Mouse (Mus musculus): ENCODE measurements around the gene Cbwd1. TPM values are rescaled to one million over a fixed set of nuclear protein-coding genes. Genes with fewer than 3 reads are reported as not detected.

Cbwd1 gene
- 11.3 and 12.7 TPM in 2 replicates for polyA plus RNA-seq (2015; fragmentation: Nextera tagmentation; extraction: Ambion mirVana)

DNA sequence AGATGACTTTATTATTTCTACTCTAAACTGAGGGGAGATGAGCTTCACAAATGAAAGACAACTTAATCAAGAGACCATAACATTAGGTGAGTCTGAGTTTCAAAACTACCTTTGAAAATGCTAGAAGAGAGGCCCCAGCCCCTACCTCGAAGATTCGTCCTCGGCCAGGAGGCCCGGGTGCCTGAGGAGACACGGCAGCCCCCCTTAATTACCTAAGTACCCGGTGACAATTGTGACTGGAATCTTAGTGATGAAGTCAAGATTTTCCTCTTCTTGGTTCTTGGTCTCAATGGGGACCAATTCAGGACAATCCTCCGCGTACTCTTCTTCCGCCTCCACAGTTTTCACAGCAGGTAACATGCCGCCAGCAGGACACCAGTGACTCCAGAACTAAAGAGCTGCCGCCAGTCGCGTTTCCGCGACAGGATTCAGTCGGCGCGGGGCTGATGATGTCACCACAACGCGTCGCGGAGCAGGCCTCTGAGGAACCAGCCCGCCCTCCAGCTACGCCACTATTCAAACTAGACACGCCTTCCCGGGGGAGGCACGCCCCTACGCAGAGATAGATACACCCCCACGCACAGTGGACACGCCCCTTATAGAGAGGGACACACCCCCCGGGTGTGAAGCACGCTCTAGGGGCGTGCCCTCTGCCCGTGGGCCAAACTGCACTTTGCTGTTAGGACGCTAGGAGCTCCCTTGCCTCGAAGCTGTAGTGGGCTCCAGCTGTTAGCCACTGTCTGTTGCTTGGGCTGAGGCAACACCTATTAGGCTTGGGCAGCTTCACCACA is at the start of gene Cbwd1:
Gene Cbwd1 (minus strand): TSS at position 439 of the 791 bp plus-strand sequence.
- H3K36me3 ChIP-seq (ENCODE audit: control insufficient read depth, insufficient read depth, low read length), result no peaks in the 10 kb centered on the region
- H3K4me1 ChIP-seq (ENCODE audit: control insufficient read depth, insufficient read depth, low read depth, low read length), result peaks cover 5% of the 10 kb centered on the region
- H3K9me3 ChIP-seq (ENCODE audit: control insufficient read depth, low read length), result no peaks in the 10 kb centered on the region
- H3K27ac ChIP-seq (ENCODE audit: low read depth, low read length), result peak within 1 kb of the TSS; percentile 48; the same call in 1 of the 2 replicates
- peak within 1 kb of the TSS; percentile 72 for H3K4me2 ChIP-seq (ENCODE audit: low read length)
- peak within 1 kb of the TSS; percentile 77 for H3K9ac ChIP-seq (ENCODE audit: low read depth, low read length)
- under 1% methylated on average over 36 of the region's 36 CpGs for WGBS
- peak; percentile 100 for ATAC-seq
- H3K27me3 ChIP-seq (replicated peaks; ENCODE audit: control insufficient read depth, insufficient read depth, low read length), result no peaks in the 10 kb centered on the region
- peak within 1 kb of the TSS; percentile 76 for H3K4me3 ChIP-seq (ENCODE audit: low read length)

GRCm38 (mm10) chr19:25008509-25008908 is 47.1 kb upstream of the Cbwd1 start:
- no peak for ATAC-seq
- Histone ChIP-seq H3K36me3 (ENCODE audit: control insufficient read depth, insufficient read depth, low read length) (no peaks in the 10 kb centered on the region), H3K4me2 (ENCODE audit: low read length) (no peak overlapping the region), H3K27ac (ENCODE audit: low read depth, low read length) (no peak overlapping the region), H3K4me3 (ENCODE audit: low read length) (no peak overlapping the region), H3K4me1 (ENCODE audit: control insufficient read depth, insufficient read depth, low read depth, low read length) (no peaks in the 10 kb centered on the region), H3K27me3 (replicated peaks; ENCODE audit: control insufficient read depth, insufficient read depth, low read length) (no peaks in the 10 kb centered on the region), H3K9me3 (ENCODE audit: control insufficient read depth, low read length) (no peaks in the 10 kb centered on the region), H3K9ac (ENCODE audit: low read depth, low read length) (no peak overlapping the region)
- WGBS, result 93% methylated on average over 2 of the region's 2 CpGs

DNA sequence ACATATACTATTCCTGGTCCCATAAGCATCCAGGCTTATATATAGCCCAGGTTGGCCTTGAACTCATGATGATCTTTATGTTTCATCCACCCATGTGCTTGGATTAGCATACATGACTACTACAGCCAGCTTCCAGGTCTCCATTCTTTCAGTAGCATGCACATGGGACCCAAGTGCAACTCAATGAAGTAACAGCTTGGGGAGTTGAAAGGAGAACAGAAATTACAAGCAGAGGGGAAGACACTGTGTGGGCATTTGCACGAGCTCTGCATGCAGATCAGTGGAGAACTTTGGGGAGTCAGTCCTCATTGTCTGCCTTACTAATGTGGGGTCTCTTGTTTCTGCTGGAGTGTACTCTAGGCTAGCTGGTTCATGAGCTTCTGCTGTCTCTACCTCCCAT is 45.3 kb upstream of the Cbwd1 start:
- Histone ChIP-seq H3K27ac (ENCODE audit: low read depth, low read length) (no peak overlapping the region), H3K36me3 (ENCODE audit: control insufficient read depth, insufficient read depth, low read length) (no peaks in the 10 kb centered on the region), H3K4me3 (ENCODE audit: low read length) (no peak overlapping the region), H3K27me3 (replicated peaks; ENCODE audit: control insufficient read depth, insufficient read depth, low read length) (peaks cover 3% of the 10 kb centered on the region; the same call in 1 of the 2 replicates), H3K9ac (ENCODE audit: low read depth, low read length) (no peak overlapping the region), H3K4me1 (ENCODE audit: control insufficient read depth, insufficient read depth, low read depth, low read length) (no peaks in the 10 kb centered on the region), H3K4me2 (ENCODE audit: low read length) (no peak overlapping the region), H3K9me3 (ENCODE audit: control insufficient read depth, low read length) (no peaks in the 10 kb centered on the region)
- 76% methylated on average over 1 of the region's 1 CpGs for WGBS
- no peak for ATAC-seq

DNA sequence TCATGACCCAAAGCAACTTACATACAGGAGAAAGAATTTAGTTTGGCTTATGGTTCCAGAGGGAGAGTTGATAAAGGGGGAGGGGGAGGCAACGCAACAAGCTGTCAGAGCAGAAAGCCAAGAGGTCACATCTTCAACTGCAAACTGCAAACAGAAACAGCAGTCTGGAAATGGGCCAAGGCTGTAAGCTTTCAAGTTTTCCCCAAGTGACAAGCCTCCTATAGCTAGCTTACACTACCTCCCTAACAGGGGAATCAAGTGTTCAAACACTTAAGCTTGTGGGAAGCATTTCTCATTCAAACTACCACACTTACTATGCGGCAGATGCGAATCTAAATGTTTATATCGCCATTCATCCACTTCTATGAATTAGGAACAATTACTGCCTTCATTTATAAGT is 42.4 kb upstream of the Cbwd1 start:
- ATAC-seq, result no peak
- Histone ChIP-seq H3K36me3 (ENCODE audit: control insufficient read depth, insufficient read depth, low read length) (no peaks in the 10 kb centered on the region), H3K27me3 (replicated peaks; ENCODE audit: control insufficient read depth, insufficient read depth, low read length) (peaks cover 32% of the 10 kb centered on the region), H3K4me3 (ENCODE audit: low read length) (no peak overlapping the region), H3K9ac (ENCODE audit: low read depth, low read length) (no peak overlapping the region), H3K4me2 (ENCODE audit: low read length) (no peak overlapping the region), H3K27ac (ENCODE audit: low read depth, low read length) (no peak overlapping the region), H3K9me3 (ENCODE audit: control insufficient read depth, low read length) (no peaks in the 10 kb centered on the region), H3K4me1 (ENCODE audit: control insufficient read depth, insufficient read depth, low read depth, low read length) (peaks cover 10% of the 10 kb centered on the region)
- WGBS, result 54% methylated on average over 4 of the region's 4 CpGs

- peaks cover 10% of the 10 kb centered on the region for H3K4me1 ChIP-seq (ENCODE audit: control insufficient read depth, insufficient read depth, low read depth, low read length)
- no peak overlapping the region for H3K27ac ChIP-seq (ENCODE audit: low read depth, low read length)
- no peak overlapping the region for H3K4me3 ChIP-seq (ENCODE audit: low read length)
- H3K9ac ChIP-seq (ENCODE audit: low read depth, low read length), result no peak overlapping the region
- H3K27me3 ChIP-seq (replicated peaks; ENCODE audit: control insufficient read depth, insufficient read depth, low read length), result peaks cover 38% of the 10 kb centered on the region
- WGBS, result 78% methylated on average over 3 of the region's 3 CpGs
- H3K9me3 ChIP-seq (ENCODE audit: control insufficient read depth, low read length), result no peaks in the 10 kb centered on the region
- H3K4me2 ChIP-seq (ENCODE audit: low read length), result no peak overlapping the region
- no peak for ATAC-seq
- H3K36me3 ChIP-seq (ENCODE audit: control insufficient read depth, insufficient read depth, low read length), result no peaks in the 10 kb centered on the region
Observed at GRCm38 (mm10) chr19:25002828-25003227, 41.4 kb upstream of the Cbwd1 start.

GRCm38 (mm10) chr19:25002032-25002431 is 40.6 kb upstream of the Cbwd1 start:
- 90% methylated on average over 6 of the region's 6 CpGs for WGBS
- ATAC-seq, result no peak
- Histone ChIP-seq H3K9me3 (ENCODE audit: control insufficient read depth, low read length) (no peaks in the 10 kb centered on the region), H3K4me1 (ENCODE audit: control insufficient read depth, insufficient read depth, low read depth, low read length) (peaks cover 10% of the 10 kb centered on the region), H3K27me3 (replicated peaks; ENCODE audit: control insufficient read depth, insufficient read depth, low read length) (peaks cover 38% of the 10 kb centered on the region), H3K27ac (ENCODE audit: low read depth, low read length) (no peak overlapping the region), H3K4me2 (ENCODE audit: low read length) (no peak overlapping the region), H3K9ac (ENCODE audit: low read depth, low read length) (no peak overlapping the region), H3K36me3 (ENCODE audit: control insufficient read depth, insufficient read depth, low read length) (no peaks in the 10 kb centered on the region), H3K4me3 (ENCODE audit: low read length) (no peak overlapping the region)

- ATAC-seq, result no peak
- no peaks in the 10 kb centered on the region for H3K9me3 ChIP-seq (ENCODE audit: control insufficient read depth, low read length)
- peak overlapping the region; percentile 100 for H3K4me2 ChIP-seq (ENCODE audit: low read length)
- peak overlapping the region; percentile 75 for H3K4me3 ChIP-seq (ENCODE audit: low read length)
- peaks cover 38% of the 10 kb centered on the region for H3K27me3 ChIP-seq (replicated peaks; ENCODE audit: control insufficient read depth, insufficient read depth, low read length)
- H3K36me3 ChIP-seq (ENCODE audit: control insufficient read depth, insufficient read depth, low read length), result no peaks in the 10 kb centered on the region
- no peak overlapping the region for H3K9ac ChIP-seq (ENCODE audit: low read depth, low read length)
- H3K4me1 ChIP-seq (ENCODE audit: control insufficient read depth, insufficient read depth, low read depth, low read length), result peaks cover 10% of the 10 kb centered on the region
- 32% methylated on average over 9 of the region's 9 CpGs for WGBS
- no peak overlapping the region for H3K27ac ChIP-seq (ENCODE audit: low read depth, low read length)
Observed at GRCm38 (mm10) chr19:25000153-25000552, 38.7 kb upstream of the Cbwd1 start.

- peak within 1 kb of the TSS; percentile 57 for H3K9ac ChIP-seq (ENCODE audit: low read depth, low read length)
- ATAC-seq, result peak; percentile 81
- WGBS, result under 1% methylated on average over 73 of the region's 109 CpGs
Observed at GRCm38 (mm10) chr19:24999201-24999886, 37.9 kb upstream of the Cbwd1 start, which contains the start of gene Dock8. Dock8 (plus strand) TSS chr19:24999534.

DNA sequence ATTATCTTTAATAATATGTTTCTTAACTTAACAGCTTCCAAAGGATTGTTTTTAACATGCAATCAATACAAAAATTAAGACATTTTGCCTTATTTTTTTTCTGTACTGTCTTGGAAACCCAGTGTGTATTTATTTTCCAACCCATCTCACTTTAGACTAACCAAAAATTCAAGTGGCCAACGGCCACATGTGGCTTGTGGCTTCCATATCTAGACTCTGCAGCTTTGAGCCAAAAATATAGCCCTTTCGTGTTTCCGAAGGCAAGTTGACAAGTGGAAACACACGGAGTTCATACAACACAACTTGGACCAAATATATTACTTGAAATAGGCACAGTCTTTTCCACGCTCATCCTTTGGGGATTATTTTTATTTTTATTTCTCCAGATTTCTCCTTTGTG is 37.2 kb upstream of the Cbwd1 start:
- Histone ChIP-seq H3K27me3 (replicated peaks; ENCODE audit: control insufficient read depth, insufficient read depth, low read length) (peaks cover 38% of the 10 kb centered on the region), H3K4me2 (ENCODE audit: low read length) (no peak overlapping the region), H3K9me3 (ENCODE audit: control insufficient read depth, low read length) (no peaks in the 10 kb centered on the region), H3K9ac (ENCODE audit: low read depth, low read length) (no peak overlapping the region), H3K4me1 (ENCODE audit: control insufficient read depth, insufficient read depth, low read depth, low read length) (peaks cover 10% of the 10 kb centered on the region), H3K4me3 (ENCODE audit: low read length) (no peak overlapping the region), H3K36me3 (ENCODE audit: control insufficient read depth, insufficient read depth, low read length) (no peaks in the 10 kb centered on the region), H3K27ac (ENCODE audit: low read depth, low read length) (no peak overlapping the region)
- WGBS, result 71% methylated on average over 5 of the region's 5 CpGs
- no peak for ATAC-seq

More at GRCm38 (mm10) chr19:24999201-24999886, 37.9 kb upstream of the Cbwd1 start, which contains the start of gene Dock8:
- Histone ChIP-seq H3K36me3 (ENCODE audit: control insufficient read depth, insufficient read depth, low read length) (no peaks in the 10 kb centered on the region), H3K4me3 (ENCODE audit: low read length) (peak within 1 kb of the TSS; percentile 75), H3K27ac (ENCODE audit: low read depth, low read length) (no peak within 1 kb of the TSS), H3K4me2 (ENCODE audit: low read length) (peak within 1 kb of the TSS; percentile 100), H3K4me1 (ENCODE audit: control insufficient read depth, insufficient read depth, low read depth, low read length) (peaks cover 10% of the 10 kb centered on the region), H3K27me3 (replicated peaks; ENCODE audit: control insufficient read depth, insufficient read depth, low read length) (peaks cover 38% of the 10 kb centered on the region), H3K9me3 (ENCODE audit: control insufficient read depth, low read length) (no peaks in the 10 kb centered on the region)

Data from hindbrain, embryonic 16.5 days (tissue).